Mouse (Mus musculus) kidney, adult 2 months (tissue): ENCODE measurements around the gene Daam1.

Experiments used
- CTCF ChIP-seq: fragments of 200-500 bp; conservative IDR thresholded peaks from 2 replicates; pipeline ENCODE4 v1.5.1; 2011; ENCODE audit warnings: low read depth, mild to moderate bottlenecking, control low read depth, low read length, moderate library complexity, mixed read lengths; ENCODE audit not compliant: insufficient read depth, insufficient read length
- POLR2A ChIP-seq: fragments of 200-500 bp; IDR thresholded peaks from one replicate; pipeline ENCODE4 v1.6.1; 2011; ENCODE audit warnings: low read depth, low read length, control low read depth

- TF ChIP-seq CTCF (no peak), POLR2A (no peak)
These were observed 181.2 kb downstream of the Daam1 start for GRCm38 (mm10) chr12:72012126-72012525.
